Mouse (Mus musculus): ENCODE results near the gene Irf7.

GRCm38 (mm10) chr7:141282756-141283155, 16.5 kb upstream of the Irf7 start:
- no peak for TF ChIP-seq CTCF (IDR thresholded peaks at IDR 0.05; ENCODE audit: borderline replicate concordance, control insufficient read depth, extremely low read depth, insufficient read depth, low read length, poor library complexity)
- TF ChIP-seq POLR2A (IDR thresholded peaks at IDR 0.05; ENCODE audit: control insufficient read depth, extremely low read depth, insufficient read depth, low read length, poor library complexity), result no peak
